Mouse (Mus musculus): ENCODE data around the gene G430095P16Rik.

DNA sequence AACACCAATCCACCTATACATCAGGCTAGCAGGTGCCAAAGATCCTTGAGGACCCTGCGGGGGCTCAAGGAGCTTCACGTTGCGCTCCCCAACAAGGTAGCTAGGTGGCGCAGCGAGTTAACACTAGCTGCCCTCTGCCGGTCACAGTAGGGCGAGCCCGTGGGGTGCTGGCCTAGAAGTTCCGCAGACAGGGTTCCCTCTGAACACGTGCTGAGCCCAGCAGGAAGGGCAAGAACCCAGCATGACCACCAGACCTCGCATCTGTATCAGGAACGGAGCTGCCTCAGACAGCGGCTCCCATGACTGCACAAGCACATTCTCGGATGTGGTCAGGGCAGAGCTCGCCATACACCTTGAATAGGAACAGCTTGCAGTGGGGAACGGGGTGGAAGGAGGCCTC lies 14.8 kb downstream of the G430095P16Rik start:
- TF ChIP-seq FLI1 (IDR thresholded peaks at IDR 0.05; ENCODE audit: low read length) (no peak), GATA1 (IDR thresholded peaks at IDR 0.05; ENCODE audit: borderline replicate concordance, low read length) (no peak)
